Mouse (Mus musculus) liver, embryonic 15.5 days (tissue): ENCODE measurements around the gene Olfr516. TPM values are rescaled to one million over a fixed set of nuclear protein-coding genes. Genes with fewer than 3 reads are reported as not detected.
"Not testable (repeated sequence)": the region's sequence is repeated elsewhere in the genome, so short reads cannot be mapped to it uniquely, and the experiment has no call there.

Source experiments
- ATAC-seq: fragments of 200-750 bp; cut with Nextera tagmentation; 2 replicates; pipeline ENCODE4 v1.8.0; 2017; ENCODE audit warnings: moderate number of reproducible peaks, mild to moderate bottlenecking, moderate library complexity; ENCODE audit not compliant: insufficient read depth
- H3K27ac ChIP-seq: fragments of 300-500 bp; sonication (generic); replicated peaks from 2 replicates; pipeline ENCODE4 v1.5.1; 2015; ENCODE audit warnings: mild to moderate bottlenecking, inconsistent platforms
- H3K27me3 ChIP-seq: fragments of 300-500 bp; sonication (generic); 2 replicates; pipeline ENCODE4 v1.6.1; 2015; ENCODE audit warnings: mild to moderate bottlenecking, inconsistent platforms
- H3K36me3 ChIP-seq: fragments of 300-500 bp; sonication (generic); replicated peaks from 2 replicates; pipeline ENCODE4 v1.6.1; 2015; ENCODE audit warnings: moderate library complexity, mild to moderate bottlenecking, inconsistent platforms
- H3K4me1 ChIP-seq: fragments of 300-500 bp; sonication (generic); replicated peaks from 2 replicates; pipeline ENCODE4 v1.6.1; 2015; ENCODE audit warnings: inconsistent platforms
- H3K4me2 ChIP-seq: fragments of 300-500 bp; sonication (generic); 2 replicates; pipeline ENCODE4 v1.6.1; 2015; ENCODE audit warnings: moderate library complexity, mild to moderate bottlenecking, inconsistent platforms
- H3K4me3 ChIP-seq: fragments of 300-500 bp; sonication (generic); replicated peaks from 2 replicates; pipeline ENCODE4 v1.5.1; 2015; ENCODE audit warnings: mild to moderate bottlenecking, inconsistent platforms
- H3K9ac ChIP-seq: fragments of 300-500 bp; sonication (generic); 2 replicates; pipeline ENCODE4 v1.6.1; 2015; ENCODE audit warnings: moderate library complexity, mild to moderate bottlenecking, inconsistent platforms
- H3K9me3 ChIP-seq: fragments of 300-500 bp; sonication (generic); replicated peaks from 2 replicates; pipeline ENCODE4 v1.6.1; 2016; ENCODE audit warnings: inconsistent platforms
- WGBS: fragments of 180-500 bp; shearing (Covaris S2); methylation state at CpG from one replicate; pipeline ENCODE4 v1.1.7; 2015; ENCODE audit warnings: mixed read lengths; ENCODE audit not compliant: insufficient replicate concordance; 5-methylcytosine and 5-hydroxymethylcytosine counted together
- polyA plus RNA-seq: library from polyadenylated mRNA; unstranded; fragments of >200 nt; fragmentation: Nextera tagmentation; extraction: Ambion mirVana; gene quantifications from 2 replicates; pipeline ENCODE4 v1.2.1, GENCODE M21; 2015

The Olfr516 gene
- polyA plus RNA-seq: not detected in 2 replicates

DNA sequence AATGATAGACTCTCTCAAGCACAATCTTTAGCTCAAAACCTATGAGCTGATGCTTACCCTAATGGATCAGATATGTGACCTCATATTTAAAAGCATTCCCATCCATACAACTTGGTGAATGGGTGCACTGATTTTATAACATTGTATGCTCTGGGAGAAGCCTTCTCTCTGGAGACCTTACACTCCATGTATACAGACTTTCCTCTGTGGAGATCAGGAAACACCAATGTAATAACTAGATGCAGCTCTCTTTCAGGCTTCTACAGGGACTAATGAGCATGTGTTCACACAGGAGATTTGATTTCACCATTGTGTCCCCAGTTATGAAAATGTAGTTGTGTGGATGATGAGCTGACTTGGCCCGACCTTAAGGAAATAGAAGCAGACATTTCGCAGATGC, at the start of gene Olfr516:
Gene Olfr516 (minus strand): TSS at position 101 of the 400 bp plus-strand sequence.
- Histone ChIP-seq H3K4me1 (no peaks in the 10 kb centered on the region), H3K27ac (no peak within 1 kb of the TSS), H3K4me3 (no peak within 1 kb of the TSS), H3K9me3 (no peaks in the 10 kb centered on the region), H3K4me2 (no peak within 1 kb of the TSS), H3K27me3 (no peaks in the 10 kb centered on the region), H3K9ac (no peak within 1 kb of the TSS), H3K36me3 (no peaks in the 10 kb centered on the region)
- WGBS: 64% methylated on average over 2 of the region's 2 CpGs
- no peak for ATAC-seq

DNA sequence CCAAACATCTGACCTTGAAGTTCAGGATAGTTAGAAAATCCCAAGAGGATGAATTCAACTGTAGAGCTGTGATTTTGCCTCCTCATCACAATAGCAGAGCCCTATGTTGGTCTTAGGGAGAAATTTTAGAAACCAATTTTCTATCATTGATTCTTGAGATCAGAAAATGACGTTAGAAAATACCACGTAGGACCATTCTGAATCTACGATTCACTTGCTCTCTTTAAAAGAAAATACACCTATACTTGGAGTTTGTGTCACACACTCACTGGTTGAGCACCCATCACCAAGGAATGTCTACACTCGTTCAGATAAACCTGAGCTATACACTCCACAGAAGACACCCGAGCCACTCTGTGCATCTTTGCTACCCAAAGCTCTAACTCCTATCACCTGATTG, 44.0 kb upstream of the Olfr516 start, which contains the start of gene Olfr519:
Gene Olfr519 (minus strand): TSS at position 101 of the 400 bp plus-strand sequence.
- Histone ChIP-seq H3K4me3 (no peak within 1 kb of the TSS), H3K27me3 (no peaks in the 10 kb centered on the region), H3K9me3 (no peaks in the 10 kb centered on the region), H3K9ac (no peak within 1 kb of the TSS), H3K27ac (no peak within 1 kb of the TSS), H3K4me1 (no peaks in the 10 kb centered on the region), H3K36me3 (no peaks in the 10 kb centered on the region), H3K4me2 (no peak within 1 kb of the TSS)
- 59% methylated on average over 5 of the region's 5 CpGs for WGBS
- ATAC-seq: no peak

DNA sequence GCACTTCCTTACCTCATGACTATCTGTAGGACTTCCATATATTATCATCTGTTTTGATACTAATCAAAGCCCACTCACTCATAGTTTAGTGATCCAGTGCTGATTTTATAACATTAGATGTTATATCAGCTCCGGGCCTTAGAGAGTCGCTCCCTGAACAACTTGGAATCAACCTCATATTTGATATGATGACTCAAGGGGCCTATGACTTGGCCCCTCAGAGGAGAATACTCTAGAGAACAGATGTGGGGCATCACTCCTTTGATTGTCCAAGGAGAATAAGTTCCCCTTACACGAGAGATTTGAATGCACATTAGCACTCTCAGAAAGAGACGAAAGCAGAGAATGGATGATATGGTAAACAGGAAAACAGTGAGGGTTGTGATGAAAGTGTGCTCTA, 34.6 kb upstream of the Olfr516 start, which contains the start of gene Olfr518:
Gene Olfr518 (minus strand): TSS at position 101 of the 400 bp plus-strand sequence.
- Histone ChIP-seq H3K4me2 (no peak within 1 kb of the TSS), H3K36me3 (no peaks in the 10 kb centered on the region), H3K27me3 (no peaks in the 10 kb centered on the region), H3K4me3 (no peak within 1 kb of the TSS), H3K9me3 (no peaks in the 10 kb centered on the region), H3K9ac (no peak within 1 kb of the TSS), H3K27ac (no peak within 1 kb of the TSS), H3K4me1 (no peaks in the 10 kb centered on the region)
- no peak for ATAC-seq
- 56% methylated on average over 4 of the region's 4 CpGs for WGBS

DNA sequence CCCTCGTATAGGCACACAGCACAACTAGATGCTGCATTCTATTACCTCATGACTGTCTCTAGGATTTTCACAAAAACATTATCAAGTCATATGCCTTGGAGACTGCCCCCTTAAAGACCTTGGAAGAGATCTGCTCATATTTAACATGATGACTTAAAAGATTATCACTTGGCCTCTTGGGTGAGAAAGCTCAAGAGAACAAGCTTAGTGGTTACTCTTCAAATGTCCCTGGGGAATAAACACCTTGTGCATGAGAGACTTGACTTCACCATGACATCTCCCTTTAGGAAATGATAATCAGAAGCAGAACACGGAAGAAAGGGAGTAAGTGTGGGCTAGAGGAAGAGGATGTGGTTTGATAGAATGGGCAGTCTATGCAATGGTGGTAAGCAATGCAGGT, 21.9 kb upstream of the Olfr516 start, which contains the start of gene Olfr517:
Gene Olfr517 (minus strand): TSS at position 101 of the 400 bp plus-strand sequence.
- no peaks in the 10 kb centered on the region for H3K4me1 ChIP-seq
- H3K9ac ChIP-seq: no peak within 1 kb of the TSS
- no peaks in the 10 kb centered on the region for H3K36me3 ChIP-seq
- H3K4me2 ChIP-seq: no peak within 1 kb of the TSS
- H3K27me3 ChIP-seq: no peaks in the 10 kb centered on the region
- no peak within 1 kb of the TSS for H3K27ac ChIP-seq
- no peak within 1 kb of the TSS for H3K4me3 ChIP-seq
- H3K9me3 ChIP-seq: no peaks in the 10 kb centered on the region
- ATAC-seq: no peak
- 26% methylated on average over 2 of the region's 2 CpGs for WGBS

GRCm38 (mm10) chr7:108825897-108826296, 24.4 kb downstream of the Olfr516 start, which contains the start of gene Olfr514:
Olfr514 (minus strand) TSS chr7:108825997.
- no peaks in the 10 kb centered on the region for H3K4me1 ChIP-seq
- no peak within 1 kb of the TSS for H3K9ac ChIP-seq
- H3K27ac ChIP-seq: no peak within 1 kb of the TSS
- H3K36me3 ChIP-seq: no peaks in the 10 kb centered on the region
- no peaks in the 10 kb centered on the region for H3K9me3 ChIP-seq
- H3K4me2 ChIP-seq: no peak within 1 kb of the TSS
- no peaks in the 10 kb centered on the region for H3K27me3 ChIP-seq
- ATAC-seq: no peak
- no peak within 1 kb of the TSS for H3K4me3 ChIP-seq

GRCm38 (mm10) chr7:108814593-108815215, 35.6 kb downstream of the Olfr516 start:
- H3K27me3 ChIP-seq, ATAC-seq, H3K9ac ChIP-seq, H3K36me3 ChIP-seq, H3K4me3 ChIP-seq, H3K9me3 ChIP-seq, H3K4me1 ChIP-seq, H3K27ac ChIP-seq, H3K4me2 ChIP-seq: not testable (repeated sequence)
- 31% methylated on average over 5 of the region's 5 CpGs for WGBS

DNA sequence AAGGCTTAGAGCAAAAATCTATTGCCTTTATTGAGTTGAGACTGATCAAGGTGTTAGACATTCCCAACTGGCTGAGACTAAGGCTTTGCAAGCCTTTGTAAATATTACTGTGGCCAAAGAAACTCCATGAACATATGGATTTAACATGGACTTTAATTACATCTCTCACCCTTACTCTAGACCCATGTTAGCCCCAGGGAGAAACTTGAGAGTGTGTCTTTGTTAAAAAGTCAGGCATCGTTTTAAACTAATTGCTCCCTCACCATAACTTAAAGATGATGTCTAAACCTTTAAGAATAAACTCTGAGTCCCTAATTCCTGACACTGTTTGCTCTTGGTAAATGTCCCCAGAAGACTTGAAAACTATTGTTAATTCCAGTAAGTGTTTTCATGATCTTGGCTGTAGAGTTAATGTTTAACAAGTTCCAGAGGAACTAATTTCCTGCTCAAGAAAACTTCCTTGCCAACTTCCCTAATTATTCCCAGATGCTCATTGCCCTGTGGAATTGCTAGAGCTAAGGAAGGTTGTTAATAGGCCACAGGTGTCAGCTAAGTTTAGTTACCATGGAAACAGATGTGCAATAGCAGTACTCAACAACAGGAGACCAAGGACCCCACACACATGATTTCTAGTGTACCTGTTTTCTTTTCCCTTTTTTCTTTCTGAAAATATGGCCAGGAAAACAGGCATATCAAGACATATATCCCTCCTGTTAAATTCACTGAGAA, 53.0 kb downstream of the Olfr516 start:
- Histone ChIP-seq H3K4me2 (no peak overlapping the region), H3K9me3 (no peaks in the 10 kb centered on the region), H3K27me3 (no peaks in the 10 kb centered on the region), H3K4me3 (no peak overlapping the region), H3K27ac (no peak overlapping the region), H3K9ac (no peak overlapping the region), H3K36me3 (no peaks in the 10 kb centered on the region), H3K4me1 (no peaks in the 10 kb centered on the region)
- 49% methylated on average over 1 of the region's 1 CpGs for WGBS
- no peak for ATAC-seq

Other genes with a start within 250 kb of the Olfr516 start
- gene Olfr506, start 239.7 kb downstream of the Olfr516 start, polyA plus RNA-seq: not detected in 2 replicates
- gene Olfr507, start 228.7 kb downstream of the Olfr516 start, polyA plus RNA-seq: not detected in 2 replicates
- not detected in 2 replicates for gene Olfr508, start 220.5 kb downstream of the Olfr516 start, polyA plus RNA-seq
- gene Olfr509, start 198.6 kb downstream of the Olfr516 start, polyA plus RNA-seq: not detected in 2 replicates
- not detected in 2 replicates for gene Olfr510, start 184.1 kb downstream of the Olfr516 start, polyA plus RNA-seq
- gene Olfr512, start 137.2 kb downstream of the Olfr516 start, polyA plus RNA-seq: not detected in 2 replicates
- not detected in 2 replicates for gene Olfr513, start 99.6 kb downstream of the Olfr516 start, polyA plus RNA-seq
- not detected in 2 replicates for gene Olfr514, start 24.5 kb downstream of the Olfr516 start, polyA plus RNA-seq
- gene Olfr517, start 21.9 kb upstream of the Olfr516 start, polyA plus RNA-seq: not detected in 2 replicates
- not detected in 2 replicates for gene Olfr518, start 34.5 kb upstream of the Olfr516 start, polyA plus RNA-seq
- not detected in 2 replicates for gene Olfr519, start 43.9 kb upstream of the Olfr516 start, polyA plus RNA-seq
- 0.03 and 0.05 TPM in 2 replicates for gene Nlrp10, start 79.6 kb upstream of the Olfr516 start, polyA plus RNA-seq
- gene Eif3f, start 83.9 kb upstream of the Olfr516 start, polyA plus RNA-seq: 34.9 and 35.2 TPM in 2 replicates
- gene Tub, start 99.8 kb upstream of the Olfr516 start, polyA plus RNA-seq: 0.05 TPM in 2 replicates
- gene Ric3, start 232.8 kb upstream of the Olfr516 start, polyA plus RNA-seq: 0.39 and 0.53 TPM in 2 replicates